Mouse (Mus musculus): Measurements from ENCODE around the gene Stab1.

- TF ChIP-seq GATA1 (IDR thresholded peaks at IDR 0.05; ENCODE audit: low read length) (no peak), TAL1 (IDR thresholded peaks at IDR 0.05; ENCODE audit: low read length) (no peak)
These were observed 1.6 kb downstream of the Stab1 start for GRCm38 (mm10) chr14:31166827-31167226.
